Mouse (Mus musculus) urinary bladder, postnatal 25 days (tissue): ENCODE data around the gene Vps13d.

Experiments used
- DNase-seq: peaks from one replicate; pipeline ENCODE4 v3.0.0; 2022; ENCODE audit warnings: low spot score

Gene Vps13d

DNA sequence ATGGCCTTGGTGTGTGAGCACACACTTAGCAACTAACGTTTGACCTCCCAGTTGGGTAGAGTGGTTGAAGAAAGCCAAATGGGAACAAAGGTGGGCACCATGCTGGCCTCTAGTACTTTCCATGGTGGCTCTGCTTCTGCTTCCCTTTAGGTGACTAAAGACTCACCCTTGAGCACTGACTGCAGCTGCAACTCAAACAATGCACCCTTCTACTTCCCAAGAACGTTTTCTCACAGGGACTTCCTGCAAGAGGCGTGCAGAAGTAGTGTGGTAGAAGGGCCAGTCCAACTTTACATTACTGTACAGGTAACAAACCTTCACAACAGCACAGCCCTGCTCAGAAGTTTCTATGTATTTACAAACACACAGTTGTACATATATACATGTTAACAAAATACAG, 220.3 kb downstream of the Vps13d start:
- DNase-seq = no peak

GRCm38 (mm10) chr4:144972948-144973720, 221.7 kb downstream of the Vps13d start:
- DNase-seq = no peak

DNA sequence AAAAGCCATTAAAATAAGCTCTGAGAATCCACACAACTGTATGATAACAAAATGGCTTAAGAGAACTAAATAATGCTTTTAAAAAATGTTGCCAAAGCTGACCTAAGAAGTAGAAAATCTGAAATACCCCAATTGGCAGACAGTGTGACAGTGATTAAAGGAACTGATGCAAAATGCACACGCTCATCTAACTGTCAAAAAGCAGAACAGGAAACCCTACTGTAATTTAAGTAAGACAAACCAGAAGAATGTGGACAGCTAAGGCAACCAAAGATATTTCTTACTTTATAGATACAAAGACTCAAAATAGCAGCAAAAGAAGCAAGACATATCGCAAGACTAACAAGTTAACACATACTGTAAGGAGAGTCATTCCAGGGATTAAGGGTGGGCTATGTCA, 223.8 kb downstream of the Vps13d start:
- no peak for DNase-seq

DNA sequence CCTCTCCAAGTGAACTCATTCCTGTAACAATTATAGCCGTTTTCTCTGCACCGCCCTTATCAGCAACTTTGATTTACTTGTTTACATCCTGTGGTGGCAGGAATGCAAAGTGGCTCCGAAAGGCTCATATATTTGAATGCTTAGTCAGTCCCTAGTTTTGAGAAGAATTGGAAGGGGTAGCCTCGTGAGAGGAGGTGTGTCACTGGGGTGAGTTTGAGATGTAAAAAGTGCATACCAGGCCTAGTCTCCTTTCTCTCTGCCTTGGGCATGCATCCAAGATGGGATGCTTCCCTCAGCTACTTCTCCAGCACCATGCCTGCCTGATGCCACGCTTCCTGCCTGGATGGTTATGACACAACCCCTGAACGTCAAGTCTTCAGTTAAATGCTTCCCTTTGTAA, 225.8 kb downstream of the Vps13d start:
- no peak for DNase-seq

- DNase-seq = no peak
Measured at GRCm38 (mm10) chr4:144968371-144968770, 226.4 kb downstream of the Vps13d start.

GRCm38 (mm10) chr4:144965255-144965654, 229.6 kb downstream of the Vps13d start:
- DNase-seq = no peak

DNA sequence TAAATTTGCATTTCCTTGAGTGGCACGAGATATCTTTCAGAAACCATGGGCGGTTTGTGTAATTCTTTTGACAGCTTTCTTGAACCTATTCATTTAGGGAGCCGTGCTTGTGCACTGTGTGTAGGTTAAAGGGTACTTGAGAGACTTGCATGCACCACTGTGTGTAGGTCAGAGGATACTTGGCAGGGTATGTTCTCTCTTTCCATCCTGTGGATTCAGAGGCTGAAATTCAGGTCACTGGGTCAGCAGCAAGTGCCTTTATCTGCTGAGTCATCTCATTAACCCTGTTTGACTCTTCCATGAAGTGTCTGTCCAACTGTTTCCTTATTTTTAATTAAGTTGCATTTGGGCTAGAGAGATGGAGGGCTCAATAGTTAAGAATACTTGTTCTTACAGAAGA, 233.1 kb downstream of the Vps13d start:
- DNase-seq = no peak

GRCm38 (mm10) chr4:144961232-144961631, 233.6 kb downstream of the Vps13d start:
- DNase-seq = no peak

DNA sequence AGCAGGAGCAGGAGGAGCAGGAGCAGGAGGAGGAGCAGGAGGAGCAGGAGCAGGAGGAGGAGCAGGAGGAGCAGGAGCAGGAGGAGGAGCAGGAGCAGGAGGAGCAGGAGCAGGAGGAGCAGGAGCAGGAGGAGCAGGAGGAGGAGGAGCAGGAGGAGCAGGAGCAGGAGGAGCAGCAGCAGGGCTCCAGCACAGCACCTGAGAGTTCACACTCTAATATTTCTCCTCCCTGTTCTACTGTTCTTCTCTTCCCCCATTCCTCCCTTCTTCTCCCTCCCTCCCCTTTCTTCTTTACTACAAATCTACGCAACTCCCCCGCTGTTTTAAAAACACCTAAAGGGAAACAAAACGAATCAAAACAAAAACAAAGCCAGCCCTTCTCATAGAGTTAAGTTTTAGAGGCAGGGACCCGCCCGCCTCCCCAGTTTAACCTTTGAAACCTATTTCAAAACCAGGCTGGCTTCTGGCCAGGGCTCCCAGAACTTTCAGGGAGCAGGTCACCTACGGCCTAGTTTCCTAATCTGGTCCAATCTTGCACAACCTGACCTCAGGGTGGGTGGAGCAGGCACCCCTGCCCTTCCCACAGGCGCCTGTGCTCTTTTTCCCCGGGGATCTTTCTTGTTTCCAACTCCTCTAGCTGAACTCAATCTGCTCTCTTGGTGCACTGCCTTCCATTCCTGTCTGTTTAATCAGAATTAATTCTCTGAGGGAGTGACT, 234.5 kb downstream of the Vps13d start:
- peak; percentile 82 for DNase-seq

- no peak for DNase-seq
Measured at GRCm38 (mm10) chr4:144957721-144958120, 237.1 kb downstream of the Vps13d start.

GRCm38 (mm10) chr4:144957186-144957585, 237.6 kb downstream of the Vps13d start:
- DNase-seq = no peak

DNA sequence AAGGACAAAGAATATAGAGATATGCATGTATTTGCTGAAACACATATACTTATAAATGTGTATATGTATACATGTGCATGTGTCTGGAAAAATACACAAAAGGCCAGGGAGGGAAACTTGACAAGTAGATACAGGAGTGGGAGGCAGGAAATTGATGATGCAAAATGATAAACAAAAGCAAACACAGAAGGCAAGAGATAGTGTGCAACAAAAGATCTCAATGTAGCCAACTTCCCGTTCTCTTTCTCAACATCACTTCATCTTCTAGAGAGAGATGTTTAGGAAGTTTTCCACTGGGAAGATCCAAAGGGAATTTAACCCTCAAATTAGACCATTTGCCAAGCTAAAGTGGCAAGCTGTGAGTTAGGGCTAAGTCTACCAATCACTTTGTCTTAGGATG, 238.5 kb downstream of the Vps13d start:
- no peak for DNase-seq

DNA sequence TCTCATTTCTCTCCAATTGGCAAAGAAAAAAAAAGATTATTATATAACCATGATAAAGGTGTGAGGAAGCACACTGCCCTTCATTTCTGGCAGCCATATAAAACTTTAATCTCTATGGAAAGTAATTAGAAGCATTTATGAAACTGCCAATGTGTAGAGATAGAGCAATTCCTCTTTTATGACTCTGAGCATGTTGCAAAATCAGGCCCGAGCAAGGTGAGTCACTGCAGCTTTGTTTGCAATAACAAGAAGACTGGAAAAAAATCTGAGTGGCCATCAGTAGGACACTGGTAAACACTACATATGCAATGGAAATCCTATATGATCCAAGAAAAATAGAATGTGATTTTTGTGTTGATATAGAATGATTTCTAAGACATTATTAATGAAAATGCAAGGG, 238.9 kb downstream of the Vps13d start:
- no peak for DNase-seq

- no peak for DNase-seq
Measured at GRCm38 (mm10) chr4:144953421-144953820, 241.4 kb downstream of the Vps13d start.

DNA sequence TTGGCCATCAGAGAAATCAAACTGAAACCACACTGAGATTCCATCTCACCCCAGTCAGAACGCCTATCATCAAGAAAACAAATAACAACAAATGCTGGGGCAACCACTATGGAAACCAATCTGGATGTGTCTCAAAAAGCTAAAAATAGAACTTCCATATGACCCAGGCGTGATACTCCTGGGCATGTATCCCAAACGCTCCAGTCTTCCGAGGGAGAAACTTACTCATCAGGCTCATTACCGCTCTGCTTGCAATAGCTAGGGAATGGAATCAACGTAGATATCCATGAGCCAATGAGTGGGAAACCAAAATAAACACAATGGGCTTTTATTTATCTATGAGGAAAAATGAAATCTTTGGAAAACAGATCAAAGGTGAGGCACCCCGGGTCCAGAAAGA, 242.9 kb downstream of the Vps13d start:
- DNase-seq = no peak

GRCm38 (mm10) chr4:144950883-144951282, 243.9 kb downstream of the Vps13d start:
- DNase-seq = no peak

- DNase-seq = no peak
Measured at GRCm38 (mm10) chr4:144950327-144950711, 244.5 kb downstream of the Vps13d start.

GRCm38 (mm10) chr4:144949441-144950326, 245.1 kb downstream of the Vps13d start:
- peak; percentile 57 for DNase-seq

- DNase-seq = peak; percentile 65
Measured at GRCm38 (mm10) chr4:144947738-144948390, 246.9 kb downstream of the Vps13d start.

DNA sequence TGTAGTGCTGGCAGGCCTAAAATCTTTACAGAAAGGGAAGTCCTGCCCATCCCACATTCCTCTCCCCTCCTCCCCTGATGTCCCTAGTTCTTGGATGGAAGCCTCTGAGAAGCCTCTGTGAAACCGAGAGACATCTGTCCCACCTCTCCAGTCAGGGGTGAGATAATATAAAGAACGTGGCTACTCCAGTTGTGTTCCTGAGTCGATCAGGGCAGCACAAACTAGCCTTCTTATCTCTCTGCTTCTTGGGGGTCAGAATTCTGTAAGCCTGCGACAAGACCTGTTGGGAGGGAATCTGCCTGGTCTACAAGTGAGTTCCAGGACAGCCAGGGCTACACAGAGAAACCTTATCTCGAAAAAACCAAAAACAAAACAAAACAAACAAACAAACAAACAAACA, 251.5 kb downstream of the Vps13d start:
- no peak for DNase-seq

DNA sequence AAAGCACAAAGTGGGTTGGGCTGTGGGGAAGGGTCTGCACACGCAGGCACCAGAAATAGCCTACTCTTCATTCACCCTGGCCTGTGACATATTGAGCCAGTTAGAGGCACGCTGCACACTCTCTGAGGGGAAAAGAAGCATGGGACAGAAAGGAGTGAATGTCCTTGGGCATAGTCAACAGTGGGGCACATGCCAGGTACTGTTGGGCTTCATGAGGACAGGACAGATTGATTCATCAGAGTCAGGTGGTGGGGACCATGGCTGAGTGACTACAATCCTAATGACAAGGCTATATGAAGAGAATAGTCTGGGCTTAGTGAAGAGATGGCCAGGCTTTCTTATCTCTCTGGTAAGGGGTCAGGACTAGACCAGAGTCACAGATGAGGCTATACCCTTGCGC, 252.4 kb downstream of the Vps13d start:
- no peak for DNase-seq
